Mouse (Mus musculus) cerebellum, adult 2 months (tissue): ENCODE data around the gene Rab1b.

Source experiments
- CTCF ChIP-seq: fragments of 200-500 bp; IDR thresholded peaks from 2 replicates; pipeline ENCODE4 v1.5.1; 2011; ENCODE audit warnings: low read depth, mild to moderate bottlenecking, control low read depth, low read length, moderate library complexity, borderline replicate concordance; ENCODE audit not compliant: insufficient read depth
- POLR2A ChIP-seq: fragments of 200-500 bp; IDR thresholded peaks from 2 replicates; pipeline ENCODE4 v1.6.1; 2011; ENCODE audit warnings: low read length, control low read depth, borderline replicate concordance; ENCODE audit not compliant: insufficient read depth

DNA sequence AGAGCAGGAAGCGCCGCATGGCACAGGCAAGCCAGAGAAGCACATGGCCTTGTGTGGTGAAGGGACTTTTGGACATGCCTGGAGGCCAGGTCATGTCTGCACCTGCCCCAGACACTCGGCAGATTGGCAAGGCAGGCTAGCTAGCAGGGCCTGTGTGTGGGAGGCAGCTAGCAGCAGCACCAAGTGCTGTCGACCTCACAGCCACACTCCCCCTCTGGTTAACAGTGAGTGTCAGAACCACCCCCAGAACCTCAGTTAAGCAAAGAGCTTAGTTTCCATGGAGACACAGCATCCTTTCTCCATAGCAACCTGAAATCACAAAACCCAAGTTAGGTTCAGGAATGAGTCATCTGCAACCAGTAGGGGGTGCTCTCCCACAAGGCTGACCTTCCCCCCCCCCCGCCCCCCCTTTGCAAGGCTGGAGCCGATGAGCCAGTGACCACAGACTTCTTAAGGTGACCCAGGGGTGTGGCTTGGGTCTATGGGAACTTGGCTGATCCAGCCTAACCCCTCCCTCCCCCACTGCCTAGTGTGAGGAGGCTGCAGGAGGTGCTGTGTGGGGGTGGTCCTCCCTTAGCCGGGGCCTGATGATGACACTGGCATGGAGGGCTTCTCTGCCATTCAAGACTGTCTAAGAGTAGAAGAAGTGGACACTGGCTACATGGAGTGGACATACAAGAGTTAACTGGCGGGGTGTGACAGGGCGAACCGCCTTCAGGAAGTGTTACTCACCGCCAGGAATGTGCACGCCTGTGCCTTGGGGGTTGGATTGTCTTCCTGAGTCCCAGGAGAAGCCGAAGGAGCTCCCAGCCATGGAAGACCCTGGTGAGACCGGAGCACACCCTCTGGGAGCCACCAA, 56.6 kb downstream of the Rab1b start, which contains the start of gene Rin1:
- peak; percentile 39; the same call in 1 of the 2 replicates for TF ChIP-seq CTCF
- no peak for TF ChIP-seq POLR2A
